Mouse (Mus musculus) B cell, adult 2 months (primary cell): ENCODE results near the gene Ly6c2.
A peak's percentile ranks its signal among the peaks of the same experiment; 100 is the strongest.
"Not testable (repeated sequence)": the region's sequence is repeated elsewhere in the genome, so short reads cannot be mapped to it uniquely, and the experiment has no call there.

Experiments
- DNase-seq, 2 experiments: peaks; one replicate each; pipeline ENCODE4 v3.0.0; 2022

Ly6c2 gene

GRCm38 (mm10) chr15:75111861-75112630 is at the start of gene Ly6c2:
Gene Ly6c2 (minus strand): TSS chr15:75111970.
- not testable (repeated sequence) for DNase-seq

GRCm38 (mm10) chr15:75157646-75158045 is 45.9 kb upstream of the Ly6c2 start:
- DNase-seq: no peak

- no peak for DNase-seq
These were observed 43.2 kb upstream of the Ly6c2 start, which contains the start of gene Ly6g for GRCm38 (mm10) chr15:75154940-75155339. Gene Ly6g (plus strand): TSS chr15:75155240.

- no peak for DNase-seq
These were observed 41.3 kb upstream of the Ly6c2 start for GRCm38 (mm10) chr15:75153087-75153486.

- DNase-seq: peak; percentile 22 to 30
These were observed 32.0 kb upstream of the Ly6c2 start for GRCm38 (mm10) chr15:75143735-75144134.

GRCm38 (mm10) chr15:75141812-75142360 is 30.1 kb upstream of the Ly6c2 start:
- DNase-seq: peak; percentile 62 to 68

- not testable (repeated sequence) for DNase-seq
These were observed 26.0 kb upstream of the Ly6c2 start for GRCm38 (mm10) chr15:75137739-75138138.

GRCm38 (mm10) chr15:75135090-75135783 is 23.5 kb upstream of the Ly6c2 start:
- DNase-seq: not testable (repeated sequence)

GRCm38 (mm10) chr15:75132346-75132745 is 20.6 kb upstream of the Ly6c2 start:
- not testable (repeated sequence) for DNase-seq

- DNase-seq: peak; percentile 71 to 75
These were observed 8.3 kb upstream of the Ly6c2 start for GRCm38 (mm10) chr15:75120066-75120465.

- DNase-seq: peak; percentile 78 to 79
These were observed 7.0 kb upstream of the Ly6c2 start for GRCm38 (mm10) chr15:75118742-75119141.

- DNase-seq: not testable (repeated sequence)
These were observed 5.7 kb upstream of the Ly6c2 start for GRCm38 (mm10) chr15:75117481-75117880.

GRCm38 (mm10) chr15:75116525-75116924 is 4.8 kb upstream of the Ly6c2 start:
- peak; percentile 45 to 54 for DNase-seq

GRCm38 (mm10) chr15:75110424-75110823 is 1.3 kb downstream of the Ly6c2 start:
- not testable (repeated sequence) for DNase-seq

- DNase-seq: no peak
These were observed 12.5 kb downstream of the Ly6c2 start for GRCm38 (mm10) chr15:75099261-75099660.

- peak; percentile 39 to 43 for DNase-seq
These were observed 23.7 kb downstream of the Ly6c2 start for GRCm38 (mm10) chr15:75088041-75088440.

GRCm38 (mm10) chr15:75069965-75070364 is 41.8 kb downstream of the Ly6c2 start:
- no peak for DNase-seq

GRCm38 (mm10) chr15:75062030-75062574 is 49.7 kb downstream of the Ly6c2 start:
- peak; percentile 85 to 86 for DNase-seq

- DNase-seq: peak; percentile 76 to 78
These were observed 51.3 kb downstream of the Ly6c2 start for GRCm38 (mm10) chr15:75060505-75060904.
